Comparison of ENCODE assay signal across 8 mouse cellular contexts in the genomic region with DNA sequence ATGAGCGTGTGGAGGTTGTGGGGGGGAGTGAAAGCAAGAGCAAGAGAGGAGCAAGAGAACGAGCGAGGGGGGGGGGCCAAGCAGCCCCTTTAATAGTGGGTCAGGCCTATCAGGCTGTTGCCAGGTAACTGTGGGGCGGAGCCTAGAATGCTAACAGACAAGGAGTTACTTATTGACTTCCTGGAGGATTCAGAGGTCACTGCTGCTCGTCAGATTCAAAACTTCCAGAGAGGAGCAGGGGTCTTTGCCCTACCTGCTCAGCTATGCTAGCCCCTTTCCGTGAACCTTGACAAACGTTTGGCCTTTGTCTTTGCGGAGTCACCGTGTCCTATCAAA. TPM values are rescaled to one million over a fixed set of nuclear protein-coding genes. Genes with fewer than 3 reads are reported as not detected.
A peak's percentile ranks its signal among the peaks of the same experiment; 100 is the strongest.
DNase-seq lines count a peak whose midpoint lies in the region; ATAC-seq and TF ChIP-seq lines count a peak whose summit lies in the region.

No protein-coding gene starts in this region.

- 18% methylated on average over 9 of the region's 9 CpGs for WGBS in heart, embryonic 13.5 days
- 13% methylated on average over 9 of the region's 9 CpGs for WGBS in heart, postnatal 0 days
- WGBS in limb, embryonic 10.5 days: 18% methylated on average over 9 of the region's 9 CpGs
- WGBS in midbrain, embryonic 13.5 days: 12% methylated on average over 9 of the region's 9 CpGs

- intact Hi-C loops in heart, postnatal 36 days (cut with DNase I): no loop called here

- TF ChIP-seq CTCF in heart, postnatal 0 days (IDR thresholded peaks at IDR 0.05; ENCODE audit: low read depth): no peak

- no peaks in the 10 kb centered on the region for H3K36me3 ChIP-seq in heart, embryonic 13.5 days
- no peaks in the 10 kb centered on the region for H3K36me3 ChIP-seq in heart, postnatal 0 days (replicated peaks; ENCODE audit: control insufficient read depth, insufficient read depth, low read length)
- peaks cover 4% of the 10 kb centered on the region for H3K36me3 ChIP-seq in limb, embryonic 10.5 days
- H3K36me3 ChIP-seq in midbrain, embryonic 13.5 days: no peaks in the 10 kb centered on the region

- no peak for TF ChIP-seq EP300 in heart, postnatal 0 days (IDR thresholded peaks at IDR 0.05; ENCODE audit: low read depth)

- peak overlapping the region; percentile 65 for H3K4me2 ChIP-seq in heart, embryonic 13.5 days
- H3K4me2 ChIP-seq in heart, postnatal 0 days (ENCODE audit: low read depth, low read length): peak overlapping the region; percentile 39
- H3K4me2 ChIP-seq in midbrain, embryonic 13.5 days (replicated peaks): 0 out of 2 replicates have a peak overlapping the region, but pooled peaks have one; percentile 17

- H3K27ac ChIP-seq in heart, embryonic 13.5 days (replicated peaks): no peak overlapping the region
- no peak overlapping the region for H3K27ac ChIP-seq in heart, postnatal 0 days (ENCODE audit: low read depth)
- peak overlapping the region; percentile 75 for H3K27ac ChIP-seq in limb, embryonic 10.5 days
- H3K27ac ChIP-seq in midbrain, embryonic 13.5 days: no peak overlapping the region

- no peaks in the 10 kb centered on the region; the same call in 1 of the 2 replicates for H3K4me1 ChIP-seq in heart, embryonic 13.5 days
- no peaks in the 10 kb centered on the region for H3K4me1 ChIP-seq in heart, postnatal 0 days (ENCODE audit: control insufficient read depth, insufficient read depth)
- peaks cover 32% of the 10 kb centered on the region for H3K4me1 ChIP-seq in limb, embryonic 10.5 days
- H3K4me1 ChIP-seq in midbrain, embryonic 13.5 days (replicated peaks): no peaks in the 10 kb centered on the region

- ATAC-seq in heart, embryonic 13.5 days (ENCODE audit: extremely low read depth, insufficient number of reproducible peaks, low FRiP score, low TSS enrichment): no peak
- no peak for ATAC-seq in heart, postnatal 0 days (ENCODE audit: insufficient read depth, low read depth)
- ATAC-seq in midbrain, embryonic 13.5 days: no peak
- ATAC-seq in erythroid progenitor cell, adult 5-6 weeks (replicated peaks; ENCODE audit: low FRiP score, poor library complexity, severe bottlenecking): no peak

- H3K4me3 ChIP-seq in heart, embryonic 13.5 days: peak overlapping the region; percentile 40
- peak overlapping the region; percentile 4; the same call in 1 of the 2 replicates for H3K4me3 ChIP-seq in heart, postnatal 0 days (ENCODE audit: low read depth, low read length)
- H3K4me3 ChIP-seq in limb, embryonic 10.5 days: peak overlapping the region; percentile 30
- H3K4me3 ChIP-seq in midbrain, embryonic 13.5 days (replicated peaks): no peak overlapping the region

- no peaks in the 10 kb centered on the region for H3K27me3 ChIP-seq in heart, embryonic 13.5 days (replicated peaks)
- H3K27me3 ChIP-seq in heart, postnatal 0 days (ENCODE audit: control insufficient read depth, insufficient read depth, low read length): no peaks in the 10 kb centered on the region
- H3K27me3 ChIP-seq in limb, embryonic 10.5 days (ENCODE audit: low read depth, poor library complexity, severe bottlenecking): no peaks in the 10 kb centered on the region
- no peaks in the 10 kb centered on the region for H3K27me3 ChIP-seq in midbrain, embryonic 13.5 days

- H3K9me3 ChIP-seq in heart, embryonic 13.5 days: no peaks in the 10 kb centered on the region
- H3K9me3 ChIP-seq in heart, postnatal 0 days (replicated peaks; ENCODE audit: control insufficient read depth, low read length): no peaks in the 10 kb centered on the region
- no peaks in the 10 kb centered on the region for H3K9me3 ChIP-seq in limb, embryonic 10.5 days (replicated peaks)
- H3K9me3 ChIP-seq in midbrain, embryonic 13.5 days: no peaks in the 10 kb centered on the region

- H3K9ac ChIP-seq in heart, embryonic 13.5 days: peak overlapping the region; percentile 58; the same call in 1 of the 2 replicates
- no peak overlapping the region for H3K9ac ChIP-seq in heart, postnatal 0 days (replicated peaks; ENCODE audit: low read depth, low read length)
- H3K9ac ChIP-seq in midbrain, embryonic 13.5 days (replicated peaks): no peak overlapping the region

- no peak for DNase-seq in heart, postnatal 36 days
- DNase-seq in heart, postnatal 0 days (ENCODE audit: low spot score): no peak
- no peak for DNase-seq in limb, embryonic 10.5 days (ENCODE audit: low spot score)
- no peak for DNase-seq in cerebellum, postnatal 25 days
- no peak for DNase-seq in Muller cell, postnatal 12 days (ENCODE audit: inconsistent ontology term)

RNA-seq across cellular contexts. Expression of a gene that starts 34.5 kb away (rescaled TPM):
- 2.4 and 3.1 TPM in 2 replicates for polyA plus RNA-seq in heart, embryonic 13.5 days (2015; fragmentation: Nextera tagmentation; extraction: Ambion mirVana)
- 1 to 10 TPM; 3.7 to 3.9 TPM for total RNA-seq in heart, postnatal 36 days (2021)
- total RNA-seq in heart, postnatal 0 days (2014; rRNA removed; ENCODE audit: low replicate concordance): 0.53 and 4.7 TPM in 2 replicates
- 2.0 and 2.1 TPM in 2 replicates for polyA plus RNA-seq in heart, postnatal 0 days (2015; fragmentation: Nextera tagmentation; extraction: Ambion mirVana)
- 22.5 and 31.5 TPM in 2 replicates for polyA plus RNA-seq in limb, embryonic 10.5 days (2016; fragmentation: Nextera tagmentation; extraction: Ambion mirVana)
- polyA plus RNA-seq in midbrain, embryonic 13.5 days (2015; fragmentation: Nextera tagmentation; extraction: Ambion mirVana): 3.3 and 5.7 TPM in 2 replicates
- total RNA-seq in erythroid progenitor cell, adult 5-6 weeks (2015; ENCODE audit: low replicate concordance): 3.2 and 5.4 TPM in 2 replicates
- 1.9 and 9.6 TPM in 2 replicates for total RNA-seq in erythroid progenitor cell, adult 5-6 weeks (2017; ENCODE audit: low replicate concordance)

RNA-seq across cellular contexts. Expression of a gene that starts 46.7 kb away (rescaled TPM):
- polyA plus RNA-seq in heart, embryonic 13.5 days (2015; fragmentation: Nextera tagmentation; extraction: Ambion mirVana): 38.7 and 41.5 TPM in 2 replicates
- total RNA-seq in heart, postnatal 36 days (2021): 10 to 100 TPM; 46.9 to 48.2 TPM
- 47.3 and 93.0 TPM in 2 replicates for total RNA-seq in heart, postnatal 0 days (2014; rRNA removed; ENCODE audit: low replicate concordance)
- polyA plus RNA-seq in heart, postnatal 0 days (2015; fragmentation: Nextera tagmentation; extraction: Ambion mirVana): 27.1 and 31.3 TPM in 2 replicates
- 56.3 and 62.4 TPM in 2 replicates for polyA plus RNA-seq in limb, embryonic 10.5 days (2016; fragmentation: Nextera tagmentation; extraction: Ambion mirVana)
- polyA plus RNA-seq in midbrain, embryonic 13.5 days (2015; fragmentation: Nextera tagmentation; extraction: Ambion mirVana): 65.5 and 67.5 TPM in 2 replicates
- total RNA-seq in erythroid progenitor cell, adult 5-6 weeks (2015; ENCODE audit: low replicate concordance): 82.2 and 84.7 TPM in 2 replicates
- 64.4 and 82.0 TPM in 2 replicates for total RNA-seq in erythroid progenitor cell, adult 5-6 weeks (2017; ENCODE audit: low replicate concordance)
